Mouse (Mus musculus) midbrain, embryonic 12.5 days (tissue): ENCODE results near the gene Rtp2. TPM values are rescaled to one million over a fixed set of nuclear protein-coding genes. Genes with fewer than 3 reads are reported as not detected.

Experiments
- ATAC-seq: fragments of 200-750 bp; cut with Nextera tagmentation; 2 replicates; pipeline ENCODE4 v1.8.0; 2017; ENCODE audit warnings: low read depth, moderate TSS enrichment, moderate library complexity; ENCODE audit not compliant: low FRiP score
- H3K27ac ChIP-seq: fragments of 300-500 bp; sonication (generic); replicated peaks from 2 replicates; pipeline ENCODE4 v1.5.1; 2016; ENCODE audit warnings: mild to moderate bottlenecking
- H3K27me3 ChIP-seq: fragments of 300-500 bp; sonication (generic); 2 replicates; pipeline ENCODE4 v1.6.1; 2016; ENCODE audit warnings: mild to moderate bottlenecking
- H3K36me3 ChIP-seq: fragments of 300-500 bp; sonication (generic); 2 replicates; pipeline ENCODE4 v1.6.1; 2016
- H3K4me1 ChIP-seq: fragments of 300-500 bp; sonication (generic); 2 replicates; pipeline ENCODE4 v1.6.1; 2016
- H3K4me2 ChIP-seq: fragments of 300-500 bp; sonication (generic); replicated peaks from 2 replicates; pipeline ENCODE4 v1.6.1; 2016; ENCODE audit warnings: mild to moderate bottlenecking, moderate library complexity
- H3K4me3 ChIP-seq: fragments of 300-500 bp; sonication (generic); 2 replicates; pipeline ENCODE4 v1.5.1; 2016; ENCODE audit warnings: mild to moderate bottlenecking
- H3K9ac ChIP-seq: fragments of 300-500 bp; sonication (generic); replicated peaks from 2 replicates; pipeline ENCODE4 v1.6.1; 2016; ENCODE audit warnings: mild to moderate bottlenecking, moderate library complexity
- H3K9me3 ChIP-seq: fragments of 300-500 bp; sonication (generic); 2 replicates; pipeline ENCODE4 v1.6.1; 2016; ENCODE audit warnings: mild to moderate bottlenecking
- WGBS: fragments of 180-500 bp; shearing (Covaris S2); methylation state at CpG from one replicate; pipeline ENCODE4 v1.1.7; 2016; 5-methylcytosine and 5-hydroxymethylcytosine counted together
- polyA plus RNA-seq: library from polyadenylated mRNA; unstranded; fragments of >200 nt; fragmentation: Nextera tagmentation; extraction: Ambion mirVana; gene quantifications from 2 replicates; pipeline ENCODE4 v1.2.1, GENCODE M21; 2016

Gene Rtp2
- polyA plus RNA-seq, 1 experiment from 2014 or later = not detected

GRCm38 (mm10) chr16:23901411-23901810 is 30.8 kb downstream of the Rtp2 start:
- no peak for ATAC-seq
- Histone ChIP-seq H3K4me3 (no peak overlapping the region), H3K4me2 (no peak overlapping the region), H3K9me3 (no peaks in the 10 kb centered on the region), H3K9ac (no peak overlapping the region), H3K27me3 (peaks cover 13% of the 10 kb centered on the region), H3K27ac (no peak overlapping the region), H3K4me1 (peaks cover 15% of the 10 kb centered on the region), H3K36me3 (no peaks in the 10 kb centered on the region)
- WGBS = 89% methylated on average over 7 of the region's 7 CpGs

GRCm38 (mm10) chr16:23900061-23900460 is 32.1 kb downstream of the Rtp2 start:
- peaks cover 13% of the 10 kb centered on the region for H3K27me3 ChIP-seq
- H3K9me3 ChIP-seq = no peaks in the 10 kb centered on the region
- no peak for ATAC-seq
- H3K9ac ChIP-seq = no peak overlapping the region
- WGBS = 78% methylated on average over 4 of the region's 4 CpGs
- H3K36me3 ChIP-seq = no peaks in the 10 kb centered on the region
- H3K27ac ChIP-seq = no peak overlapping the region
- no peak overlapping the region for H3K4me3 ChIP-seq
- peaks cover 15% of the 10 kb centered on the region for H3K4me1 ChIP-seq
- H3K4me2 ChIP-seq = no peak overlapping the region

GRCm38 (mm10) chr16:23898840-23899239 is 33.4 kb downstream of the Rtp2 start:
- no peaks in the 10 kb centered on the region for H3K9me3 ChIP-seq
- H3K9ac ChIP-seq = no peak overlapping the region
- H3K4me2 ChIP-seq = peak overlapping the region; percentile 56
- H3K4me1 ChIP-seq = peaks cover 15% of the 10 kb centered on the region
- H3K27me3 ChIP-seq = peaks cover 13% of the 10 kb centered on the region
- WGBS = 15% methylated on average over 12 of the region's 12 CpGs
- peak; percentile 80 for ATAC-seq
- H3K27ac ChIP-seq = no peak overlapping the region
- no peak overlapping the region for H3K4me3 ChIP-seq
- no peaks in the 10 kb centered on the region for H3K36me3 ChIP-seq

GRCm38 (mm10) chr16:23897984-23898586 is 34.1 kb downstream of the Rtp2 start:
- H3K9ac ChIP-seq = no peak overlapping the region; the same call in 1 of the 2 replicates
- H3K27me3 ChIP-seq = peaks cover 13% of the 10 kb centered on the region
- H3K36me3 ChIP-seq = no peaks in the 10 kb centered on the region
- peak overlapping the region; percentile 30 for H3K4me3 ChIP-seq
- H3K9me3 ChIP-seq = no peaks in the 10 kb centered on the region
- H3K4me2 ChIP-seq = peak overlapping the region; percentile 56
- 12% methylated on average over 15 of the region's 15 CpGs for WGBS
- peak overlapping the region; percentile 30; the same call in 1 of the 2 replicates for H3K27ac ChIP-seq
- peaks cover 15% of the 10 kb centered on the region for H3K4me1 ChIP-seq
- peak; percentile 85 for ATAC-seq

- no peak for ATAC-seq
- Histone ChIP-seq H3K9ac (no peak overlapping the region; the same call in 1 of the 2 replicates), H3K4me2 (peak overlapping the region; percentile 56; the same call in 1 of the 2 replicates)
Observed at GRCm38 (mm10) chr16:23897486-23897885, 34.7 kb downstream of the Rtp2 start.

GRCm38 (mm10) chr16:23895135-23895534 is 37.1 kb downstream of the Rtp2 start:
- Histone ChIP-seq H3K4me2 (no peak overlapping the region), H3K4me1 (peaks cover 22% of the 10 kb centered on the region), H3K27me3 (peaks cover 38% of the 10 kb centered on the region), H3K9me3 (no peaks in the 10 kb centered on the region), H3K9ac (no peak overlapping the region), H3K4me3 (no peak overlapping the region), H3K27ac (no peak overlapping the region), H3K36me3 (no peaks in the 10 kb centered on the region)
- no peak for ATAC-seq
- WGBS = 91% methylated on average over 3 of the region's 3 CpGs

More at GRCm38 (mm10) chr16:23897486-23897885, 34.7 kb downstream of the Rtp2 start:
- peaks cover 16% of the 10 kb centered on the region for H3K27me3 ChIP-seq
- WGBS = 63% methylated on average over 5 of the region's 5 CpGs
- no peaks in the 10 kb centered on the region for H3K36me3 ChIP-seq
- no peaks in the 10 kb centered on the region for H3K9me3 ChIP-seq
- H3K4me3 ChIP-seq = no peak overlapping the region
- peak overlapping the region; percentile 30; the same call in 1 of the 2 replicates for H3K27ac ChIP-seq
- H3K4me1 ChIP-seq = peaks cover 15% of the 10 kb centered on the region

GRCm38 (mm10) chr16:23890636-23891035 is 41.6 kb downstream of the Rtp2 start, which contains the start of gene Sst:
Gene Sst (minus strand): TSS chr16:23890958.
- Histone ChIP-seq H3K36me3 (no peaks in the 10 kb centered on the region), H3K27me3 (peaks cover 32% of the 10 kb centered on the region), H3K27ac (no peak within 1 kb of the TSS), H3K9ac (0 out of 2 replicates have a peak within 1 kb of the TSS, but pooled peaks have one; percentile 24), H3K9me3 (no peaks in the 10 kb centered on the region), H3K4me1 (peaks cover 12% of the 10 kb centered on the region), H3K4me2 (peak within 1 kb of the TSS; percentile 37), H3K4me3 (peak within 1 kb of the TSS; percentile 25)
- WGBS = 6% methylated on average over 25 of the region's 26 CpGs
- no peak for ATAC-seq

GRCm38 (mm10) chr16:23890151-23890550 is 42.0 kb downstream of the Rtp2 start:
- Histone ChIP-seq H3K36me3 (no peaks in the 10 kb centered on the region), H3K4me3 (peak overlapping the region; percentile 25), H3K27me3 (peaks cover 32% of the 10 kb centered on the region), H3K9me3 (no peaks in the 10 kb centered on the region), H3K4me2 (peak overlapping the region; percentile 37), H3K27ac (no peak overlapping the region), H3K4me1 (peaks cover 12% of the 10 kb centered on the region), H3K9ac (0 out of 2 replicates have a peak overlapping the region, but pooled peaks have one; percentile 24)
- no peak for ATAC-seq
- WGBS = 6% methylated on average over 9 of the region's 9 CpGs

- no peak overlapping the region for H3K9ac ChIP-seq
- ATAC-seq = no peak
- peaks cover 12% of the 10 kb centered on the region for H3K4me1 ChIP-seq
- peaks cover 32% of the 10 kb centered on the region for H3K27me3 ChIP-seq
- H3K4me3 ChIP-seq = no peak overlapping the region
- H3K4me2 ChIP-seq = no peak overlapping the region
- no peaks in the 10 kb centered on the region for H3K9me3 ChIP-seq
- H3K36me3 ChIP-seq = no peaks in the 10 kb centered on the region
- 51% methylated on average over 10 of the region's 10 CpGs for WGBS
- H3K27ac ChIP-seq = no peak overlapping the region
Observed at GRCm38 (mm10) chr16:23887910-23888579, 44.1 kb downstream of the Rtp2 start.

- H3K9ac ChIP-seq = no peak overlapping the region
- 72% methylated on average over 12 of the region's 12 CpGs for WGBS
- no peak overlapping the region for H3K4me2 ChIP-seq
- no peaks in the 10 kb centered on the region for H3K9me3 ChIP-seq
- H3K4me3 ChIP-seq = no peak overlapping the region
- ATAC-seq = no peak
- no peak overlapping the region for H3K27ac ChIP-seq
- peaks cover 7% of the 10 kb centered on the region for H3K27me3 ChIP-seq
- no peaks in the 10 kb centered on the region for H3K36me3 ChIP-seq
- peaks cover 6% of the 10 kb centered on the region; the same call in 1 of the 2 replicates for H3K4me1 ChIP-seq
Observed at GRCm38 (mm10) chr16:23885098-23885497, 47.1 kb downstream of the Rtp2 start.
